Mouse (Mus musculus) thymus, adult 2 months (tissue): Measurements from ENCODE around the gene Frmd4a.

Source experiments
- CTCF ChIP-seq: fragments of 200-500 bp; IDR thresholded peaks from 2 replicates; pipeline ENCODE4 v1.5.1; 2012; ENCODE audit warnings: mild to moderate bottlenecking, control low read depth, low read length, moderate library complexity, borderline replicate concordance; ENCODE audit not compliant: control insufficient read depth, poor library complexity, insufficient read depth; ENCODE audit errors: extremely low read depth
- POLR2A ChIP-seq: fragments of 200-500 bp; IDR thresholded peaks from 2 replicates; pipeline ENCODE4 v1.6.1; 2012; ENCODE audit warnings: mild to moderate bottlenecking, low read length, control low read depth, moderate library complexity; ENCODE audit not compliant: control insufficient read depth, poor library complexity, insufficient read depth; ENCODE audit errors: extremely low read depth

DNA sequence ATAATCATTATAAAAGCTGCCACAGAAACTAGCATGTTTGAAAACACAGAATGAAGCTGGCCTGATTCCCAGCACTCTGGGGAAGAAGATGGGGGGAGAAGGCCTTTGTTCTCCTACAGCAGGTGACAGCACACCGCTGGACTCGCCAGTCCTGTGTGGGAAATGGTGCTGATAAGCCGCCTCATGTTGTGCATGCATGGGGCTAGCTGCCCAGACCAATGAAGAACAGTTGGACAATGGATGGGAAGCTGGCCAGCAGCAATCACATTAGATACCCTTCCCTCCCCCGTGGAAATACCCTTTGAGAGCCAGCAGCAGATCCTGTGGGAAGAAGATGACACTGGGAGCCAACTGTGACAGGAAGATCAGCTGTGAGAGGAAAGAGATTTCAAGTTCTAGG is 210.0 kb downstream of the Frmd4a start:
- no peak for TF ChIP-seq CTCF
- TF ChIP-seq POLR2A: no peak
